20 mouse cellular contexts compared by ENCODE assay signal in the genomic region with DNA sequence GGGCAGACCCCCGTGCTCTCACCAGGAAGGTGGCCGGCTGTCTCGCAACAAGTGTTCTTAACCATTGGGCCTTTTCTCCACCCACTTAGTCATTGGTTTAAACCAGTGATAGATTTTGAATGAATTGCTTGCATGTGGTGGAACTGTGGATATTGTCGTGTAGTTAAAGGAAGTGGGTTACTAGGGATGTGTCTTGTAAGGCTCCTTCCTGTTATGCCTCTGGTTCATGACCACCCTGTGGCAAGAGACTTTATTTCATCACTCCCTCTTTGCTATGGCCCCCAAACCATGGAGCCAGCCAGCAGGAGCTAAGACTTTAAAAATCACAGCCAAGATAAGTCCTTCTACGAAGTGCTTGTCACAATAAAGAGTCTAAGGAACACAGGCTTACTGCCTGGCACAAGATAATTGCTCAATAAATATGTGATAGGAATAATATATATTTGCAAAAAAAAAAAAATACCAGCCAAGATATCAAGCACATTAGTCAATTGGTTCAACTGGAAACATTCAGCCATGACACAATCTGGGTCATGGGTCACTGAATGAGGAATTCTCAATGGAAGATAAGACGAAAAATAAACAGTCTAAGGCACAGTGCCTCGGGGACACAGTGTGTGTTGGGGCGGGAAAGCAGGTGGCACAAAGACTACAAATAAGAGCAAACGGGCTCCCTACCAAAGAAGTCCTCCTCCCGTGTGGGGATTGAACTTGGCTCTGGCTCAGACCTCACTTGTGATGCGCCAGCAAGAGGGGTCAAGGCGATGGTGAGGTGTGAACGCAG.
A peak's percentile ranks its signal among the peaks of the same experiment; 100 is the strongest.
DNase-seq lines count a peak whose midpoint lies in the region; ATAC-seq and TF ChIP-seq lines count a peak whose summit lies in the region.
"Had no signal": no experiment of that assay in that cellular context is flagged by ENCODE, and none has a peak within 500 bp of the region (broad histone marks: within the 10 kb centered on the region; RNA-seq: fewer than 3 reads in every experiment).

No protein-coding gene starts in this region.

- no peak overlapping the region for H3K4me3 ChIP-seq in liver, adult 2 months (ENCODE audit: insufficient read depth, low read depth, low read length)
- H3K4me3 ChIP-seq in liver, embryonic 11.5 days (ENCODE audit: low read depth, low read length): no peak overlapping the region
- no peak overlapping the region for H3K4me3 ChIP-seq in cerebellum, adult 2 months (replicated peaks; ENCODE audit: insufficient read depth, low read depth, low read length)
- H3K4me3 ChIP-seq: embryonic facial prominence, embryonic 10.5 days; forebrain, embryonic 13.5 days; heart, embryonic 10.5 days; heart, embryonic 15.5 days; hindbrain, embryonic 10.5 days had no signal

- 53% methylated on average over 13 of the region's 13 CpGs for WGBS in liver, adult 2 months
- 75% methylated on average over 13 of the region's 13 CpGs for WGBS in liver, embryonic 11.5 days
- 71% methylated on average over 13 of the region's 13 CpGs for WGBS in cerebellum, adult 2 months

- no peak for TF ChIP-seq POLR2A in liver, adult 2 months (IDR thresholded peaks at IDR 0.05; ENCODE audit: extremely low read depth, insufficient read depth, low read length)
- TF ChIP-seq POLR2A in cerebellum, adult 2 months (IDR thresholded peaks at IDR 0.05; ENCODE audit: borderline replicate concordance, insufficient read depth, low read length): no peak

- ATAC-seq in liver, embryonic 11.5 days (replicated peaks; ENCODE audit: low FRiP score): no peak
- ATAC-seq in granulocyte monocyte progenitor cell, adult 5-6 weeks (replicated peaks; ENCODE audit: poor library complexity, severe bottlenecking): peak; percentile 82
- ATAC-seq: forebrain, embryonic 13.5 days; forebrain, postnatal 0 days; Patski had no signal

- H3K4me1 ChIP-seq in liver, adult 2 months (ENCODE audit: control insufficient read depth, insufficient read depth, low read length): peaks cover 2% of the 10 kb centered on the region; the same call in 1 of the 2 replicates
- H3K4me1 ChIP-seq in liver, embryonic 11.5 days (replicated peaks; ENCODE audit: control insufficient read depth, insufficient read depth, low read length): no peaks in the 10 kb centered on the region
- H3K4me1 ChIP-seq in cerebellum, adult 2 months (ENCODE audit: control insufficient read depth, insufficient read depth, low read length): no peaks in the 10 kb centered on the region
- H3K4me1 ChIP-seq: embryonic facial prominence, embryonic 10.5 days; heart, embryonic 15.5 days had no signal

- H3K27ac ChIP-seq in liver, adult 2 months (replicated peaks; ENCODE audit: insufficient read depth, low read depth, low read length): no peak overlapping the region
- no peak overlapping the region for H3K27ac ChIP-seq in liver, embryonic 11.5 days (ENCODE audit: low read depth, low read length)
- no peak overlapping the region for H3K27ac ChIP-seq in cerebellum, adult 2 months (ENCODE audit: insufficient read depth, low read length)
- H3K27ac ChIP-seq: embryonic facial prominence, embryonic 10.5 days; forebrain, embryonic 13.5 days; heart, embryonic 10.5 days; heart, embryonic 15.5 days; hindbrain, embryonic 10.5 days; hindbrain, embryonic 14.5 days had no signal

- no peak overlapping the region for H3K4me2 ChIP-seq in liver, embryonic 11.5 days
- H3K4me2 ChIP-seq: forebrain, embryonic 13.5 days; heart, embryonic 15.5 days; hindbrain, embryonic 14.5 days had no signal

- no peaks in the 10 kb centered on the region for H3K36me3 ChIP-seq in liver, adult 2 months (ENCODE audit: control insufficient read depth, insufficient read depth, low read length)
- H3K36me3 ChIP-seq in liver, embryonic 11.5 days (ENCODE audit: control insufficient read depth, insufficient read depth, low read length): no peaks in the 10 kb centered on the region
- H3K36me3 ChIP-seq: embryonic facial prominence, embryonic 10.5 days; heart, embryonic 10.5 days; heart, embryonic 15.5 days; hindbrain, embryonic 10.5 days had no signal

- no peaks in the 10 kb centered on the region for H3K79me2 ChIP-seq in liver, adult 2 months (ENCODE audit: control insufficient read depth, insufficient read depth, low read length)

- no peak overlapping the region for H3K9ac ChIP-seq in liver, adult 2 months (ENCODE audit: low read depth, low read length)
- no peak overlapping the region for H3K9ac ChIP-seq in liver, embryonic 11.5 days (ENCODE audit: low read depth, low read length)
- H3K9ac ChIP-seq: forebrain, embryonic 13.5 days; forebrain, postnatal 0 days; heart, embryonic 15.5 days; hindbrain, embryonic 14.5 days had no signal

- no peak for TF ChIP-seq CTCF in liver, adult 2 months (IDR thresholded peaks at IDR 0.05; ENCODE audit: low read depth, low read length)
- TF ChIP-seq CTCF in cerebellum, adult 2 months (IDR thresholded peaks at IDR 0.05; ENCODE audit: borderline replicate concordance, insufficient read depth, low read depth, low read length): no peak

- peak; percentile 64 for DNase-seq in liver, adult 2 months (ENCODE audit: extremely low read depth, low read depth, low spot score)
- no peak for DNase-seq in liver, embryonic 11.5 days (ENCODE audit: low spot score)
- peak; percentile 46 for DNase-seq in R1 (ENCODE audit: low read depth, low spot score)
- DNase-seq in cerebellum, adult 2 months: no peak
- no peak for DNase-seq in cerebellum, adult 11 months
- DNase-seq in layer of hippocampus, adult 9-11 months: no peak
- DNase-seq: adrenal gland, postnatal 14 days; cerebellum, adult 18-20 months; cerebellum, postnatal 10 days; forebrain, postnatal 0 days; gastrocnemius, postnatal 14 days had no signal

- no peaks in the 10 kb centered on the region for H3K9me3 ChIP-seq in liver, embryonic 11.5 days (ENCODE audit: control insufficient read depth, low read length)
- H3K9me3 ChIP-seq: embryonic facial prominence, embryonic 10.5 days; forebrain, embryonic 13.5 days; heart, embryonic 10.5 days; heart, embryonic 15.5 days; hindbrain, embryonic 10.5 days had no signal

- no peaks in the 10 kb centered on the region; the same call in 1 of the 2 replicates for H3K27me3 ChIP-seq in liver, adult 2 months (ENCODE audit: control insufficient read depth, insufficient read depth, low read length)
- H3K27me3 ChIP-seq in liver, embryonic 11.5 days (replicated peaks; ENCODE audit: control insufficient read depth, insufficient read depth, low read length): no peaks in the 10 kb centered on the region
- no peaks in the 10 kb centered on the region for H3K27me3 ChIP-seq in cerebellum, adult 2 months (ENCODE audit: control insufficient read depth, insufficient read depth, low read length)
- H3K27me3 ChIP-seq: CH12.LX; forebrain, embryonic 13.5 days; heart, embryonic 15.5 days; Patski had no signal

Comparison
In these comparisons a context has a peak if more than half of its experiments do, and no peak if none do; other contexts are left out.
1. DNase-seq: peak in liver, adult 2 months (single experiment) and R1 (single experiment); none in liver, embryonic 11.5 days (single experiment), cerebellum, adult 2 months (0 of 2), cerebellum, adult 11 months (single experiment) and layer of hippocampus, adult 9-11 months (single experiment).